Mouse (Mus musculus): ENCODE measurements around the gene Gnaz.

Gnaz gene

GRCm38 (mm10) chr10:74966850-74967451 lies at the start of gene Gnaz:
Gene Gnaz (plus strand): TSS chr10:74967177.
- in situ Hi-C loops (cut with MboI, MseI): no loop called here

GRCm38 (mm10) chr10:74919277-74919676 lies 47.7 kb upstream of the Gnaz start:
- in situ Hi-C loops (cut with MboI, MseI): no loop called here

- in situ Hi-C loops (cut with MboI, MseI): loop anchor here in 1 of 2 experiments (5.0 kb wide), 1 partner anchor 231 kb away; no protein-coding TSS in a partner anchor
These were observed 46.0 kb upstream of the Gnaz start for GRCm38 (mm10) chr10:74920853-74921567.

GRCm38 (mm10) chr10:74921614-74922013 lies 45.4 kb upstream of the Gnaz start:
- in situ Hi-C loops (cut with MboI, MseI): loop anchor here in 1 of 2 experiments (5.0 kb wide), 1 partner anchor 231 kb away; no protein-coding TSS in a partner anchor

- in situ Hi-C loops (cut with MboI, MseI): loop anchor here in 1 of 2 experiments (5.0 kb wide), 1 partner anchor 230 kb away; no protein-coding TSS in a partner anchor
These were observed 44.2 kb upstream of the Gnaz start for GRCm38 (mm10) chr10:74922763-74923162.

GRCm38 (mm10) chr10:74924274-74924673 lies 42.7 kb upstream of the Gnaz start:
- in situ Hi-C loops (cut with MboI, MseI): loop anchor here in 1 of 2 experiments (5.0 kb wide), 1 partner anchor 228 kb away; no protein-coding TSS in a partner anchor

- in situ Hi-C loops (cut with MboI, MseI): no loop called here
These were observed 41.7 kb upstream of the Gnaz start for GRCm38 (mm10) chr10:74925324-74925723.

- in situ Hi-C loops (cut with MboI, MseI): no loop called here
These were observed 38.7 kb upstream of the Gnaz start for GRCm38 (mm10) chr10:74928276-74928675.

- in situ Hi-C loops (cut with MboI, MseI): no loop called here
These were observed 37.4 kb upstream of the Gnaz start for GRCm38 (mm10) chr10:74929578-74929977.

- in situ Hi-C loops (cut with MboI, MseI): no loop called here
These were observed 36.4 kb upstream of the Gnaz start for GRCm38 (mm10) chr10:74930541-74930940.

GRCm38 (mm10) chr10:74931631-74932030 lies 35.3 kb upstream of the Gnaz start:
- in situ Hi-C loops (cut with MboI, MseI): no loop called here

GRCm38 (mm10) chr10:74932487-74932886 lies 34.5 kb upstream of the Gnaz start:
- in situ Hi-C loops (cut with MboI, MseI): no loop called here

- in situ Hi-C loops (cut with MboI, MseI): no loop called here
These were observed 33.3 kb upstream of the Gnaz start for GRCm38 (mm10) chr10:74933548-74934190.

GRCm38 (mm10) chr10:74934521-74934920 lies 32.5 kb upstream of the Gnaz start:
- in situ Hi-C loops (cut with MboI, MseI): no loop called here

- in situ Hi-C loops (cut with MboI, MseI): loop anchor here (5.0 kb wide), 1 partner anchor 87 kb away; no protein-coding TSS in a partner anchor
These were observed 32.0 kb upstream of the Gnaz start for GRCm38 (mm10) chr10:74935016-74935415.

- in situ Hi-C loops (cut with MboI, MseI): loop anchor here (5.0 kb wide), 1 partner anchor 85 kb away; no protein-coding TSS in a partner anchor
These were observed 29.8 kb upstream of the Gnaz start for GRCm38 (mm10) chr10:74937003-74937790.

GRCm38 (mm10) chr10:74938410-74938809 lies 28.6 kb upstream of the Gnaz start:
- in situ Hi-C loops (cut with MboI, MseI): loop anchor here (5.0 kb wide), 1 partner anchor 84 kb away; no protein-coding TSS in a partner anchor

GRCm38 (mm10) chr10:74939300-74939699 lies 27.7 kb upstream of the Gnaz start:
- in situ Hi-C loops (cut with MboI, MseI): loop anchor here (5.0 kb wide), 1 partner anchor 83 kb away; no protein-coding TSS in a partner anchor

- in situ Hi-C loops (cut with MboI, MseI): loop anchor here in 1 of 2 experiments (5.0 kb wide), 1 partner anchor 217 kb away; no protein-coding TSS in a partner anchor
These were observed 26.2 kb upstream of the Gnaz start for GRCm38 (mm10) chr10:74940795-74941194.

GRCm38 (mm10) chr10:74952830-74953443 lies 14.0 kb upstream of the Gnaz start:
- in situ Hi-C loops (cut with MboI, MseI): no loop called here

GRCm38 (mm10) chr10:74964380-74964779 lies 2.6 kb upstream of the Gnaz start:
- in situ Hi-C loops (cut with MboI, MseI): no loop called here
